Mouse (Mus musculus): ENCODE results near the gene Tent4a.
"Not testable (repeated sequence)": the region's sequence is repeated elsewhere in the genome, so short reads cannot be mapped to it uniquely, and the experiment has no call there.

The Tent4a gene

DNA sequence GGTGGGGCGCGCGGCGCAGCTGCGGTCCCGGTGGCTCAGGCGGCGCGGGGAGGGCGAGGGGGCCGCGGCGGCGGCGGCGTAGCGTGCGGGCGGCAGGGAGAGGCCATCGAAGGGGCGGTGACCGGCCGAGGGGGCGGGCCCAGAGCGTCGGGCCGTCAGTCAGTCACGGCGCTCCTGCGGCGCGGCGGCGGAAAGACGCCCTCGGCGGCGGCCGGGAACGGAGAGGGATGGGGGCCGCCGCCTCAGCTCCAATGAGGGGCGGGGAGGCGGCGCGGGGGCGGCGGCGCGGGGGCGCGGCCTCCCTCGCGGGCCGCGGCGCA is at the start of gene Tent4a:
Gene Tent4a, minus strand, starts transcription at position 284 of the 320 bp plus-strand sequence.
- no peak for DNase-seq (ENCODE audit: low spot score)

DNA sequence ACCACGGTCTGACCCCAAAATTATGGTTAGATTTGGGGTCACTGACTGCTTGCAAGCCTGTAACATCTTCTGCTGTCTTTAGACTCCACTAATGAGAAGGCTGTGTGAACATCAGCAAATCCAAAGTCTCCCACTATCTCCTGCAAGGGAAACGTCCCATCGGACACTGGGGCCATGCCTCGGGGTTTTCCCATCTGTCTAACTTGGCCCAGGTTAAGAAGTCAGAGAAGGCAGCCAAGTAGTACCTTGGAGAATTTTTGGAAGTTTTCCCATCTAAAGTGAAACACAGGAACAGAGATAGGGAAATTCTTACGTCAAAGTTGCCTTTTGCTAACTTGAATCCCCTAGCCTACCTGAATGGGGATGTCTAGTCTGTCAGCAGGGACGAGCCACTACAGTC is 49.2 kb upstream of the Tent4a start:
- no peak for DNase-seq (ENCODE audit: low spot score)

DNA sequence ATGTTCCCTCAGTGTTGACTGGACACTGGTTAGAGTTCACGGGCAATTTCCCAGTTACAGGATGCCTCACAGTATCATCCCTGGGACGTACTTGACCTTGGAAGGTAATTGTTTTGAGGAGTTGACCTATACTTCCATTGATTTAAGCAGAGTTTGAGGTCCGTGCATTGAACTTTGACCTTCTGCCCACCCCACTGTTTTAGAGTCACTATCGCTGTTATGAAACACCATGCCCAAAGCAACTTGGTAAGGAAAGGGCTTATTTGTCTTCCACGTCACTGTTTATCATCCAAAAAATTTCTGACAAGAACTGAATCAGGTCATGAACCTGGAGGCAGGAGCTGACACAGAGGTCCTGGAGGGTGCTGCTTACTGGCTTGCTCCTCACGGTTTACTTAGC is 48.0 kb upstream of the Tent4a start:
- DNase-seq (ENCODE audit: low spot score), result no peak

DNA sequence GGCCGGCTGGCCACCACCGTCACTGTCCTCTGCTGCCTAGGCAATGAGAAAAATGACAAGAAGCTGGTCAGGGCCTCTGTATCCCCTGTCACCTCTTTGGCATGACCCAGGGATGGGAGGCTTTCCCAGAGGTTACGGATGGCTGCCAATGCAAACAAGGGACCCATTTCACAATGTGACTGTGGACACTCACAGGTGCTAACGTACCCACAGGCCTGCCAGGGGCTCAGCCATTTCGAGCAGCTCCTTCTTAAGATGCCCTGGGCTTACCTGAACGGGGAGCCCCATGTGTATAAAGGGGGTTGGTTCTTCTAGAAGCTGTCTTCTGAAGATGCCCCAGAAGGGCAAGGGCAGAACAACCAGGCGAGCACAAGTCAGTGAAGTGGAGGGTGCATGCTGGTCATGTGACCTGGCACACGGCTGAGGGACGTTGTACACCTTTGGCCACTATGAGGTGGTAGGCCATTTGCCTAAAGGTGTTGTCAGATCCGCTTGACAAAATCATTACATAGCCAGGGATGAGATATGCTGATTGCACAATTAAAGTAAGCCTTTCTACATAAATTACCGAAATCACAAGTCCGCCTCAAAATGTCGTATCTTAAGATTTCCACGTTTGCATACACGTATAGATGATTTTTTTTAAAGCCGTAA is 42.9 kb upstream of the Tent4a start:
- DNase-seq (ENCODE audit: low spot score), result no peak

DNA sequence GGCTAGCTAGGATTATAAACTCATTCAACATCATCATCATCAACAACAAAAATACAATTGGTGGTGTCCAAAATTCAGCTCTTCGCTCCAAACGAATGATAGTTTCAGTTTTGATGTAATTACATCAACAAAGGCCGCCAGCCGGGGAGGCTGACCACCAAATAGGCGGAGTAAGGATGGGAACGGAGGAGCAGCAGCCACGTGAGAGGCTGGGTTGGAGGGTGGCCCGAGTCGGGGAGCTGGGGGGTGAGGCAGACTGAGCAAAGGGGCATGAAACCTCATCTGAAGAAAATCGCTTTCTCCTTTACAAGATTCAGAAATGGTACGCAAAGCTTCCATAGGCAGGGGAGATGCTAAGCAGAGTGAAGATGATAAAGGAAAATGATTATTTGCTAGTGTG is 42.3 kb upstream of the Tent4a start:
- DNase-seq (ENCODE audit: low spot score), result peak; percentile 27

DNA sequence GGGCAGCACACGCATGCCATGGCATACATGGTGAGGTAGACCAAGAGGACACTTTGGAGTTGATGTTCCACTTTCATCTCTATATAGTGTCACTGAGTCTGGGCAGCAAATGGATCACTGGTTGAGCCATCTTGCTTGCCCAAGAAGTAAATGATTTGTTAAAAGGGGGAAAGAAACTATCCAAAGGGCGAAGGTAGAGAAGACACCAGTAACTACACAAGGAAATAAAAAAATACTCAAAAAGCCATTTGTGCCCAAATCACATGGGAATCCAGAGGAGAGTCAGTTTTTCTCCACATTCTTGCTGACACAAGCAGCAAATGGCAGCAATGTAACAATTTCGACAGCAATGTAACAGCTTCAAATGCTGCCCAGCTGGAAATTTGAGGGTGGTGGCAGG is 38.2 kb upstream of the Tent4a start:
- DNase-seq (ENCODE audit: low spot score), result no peak

DNA sequence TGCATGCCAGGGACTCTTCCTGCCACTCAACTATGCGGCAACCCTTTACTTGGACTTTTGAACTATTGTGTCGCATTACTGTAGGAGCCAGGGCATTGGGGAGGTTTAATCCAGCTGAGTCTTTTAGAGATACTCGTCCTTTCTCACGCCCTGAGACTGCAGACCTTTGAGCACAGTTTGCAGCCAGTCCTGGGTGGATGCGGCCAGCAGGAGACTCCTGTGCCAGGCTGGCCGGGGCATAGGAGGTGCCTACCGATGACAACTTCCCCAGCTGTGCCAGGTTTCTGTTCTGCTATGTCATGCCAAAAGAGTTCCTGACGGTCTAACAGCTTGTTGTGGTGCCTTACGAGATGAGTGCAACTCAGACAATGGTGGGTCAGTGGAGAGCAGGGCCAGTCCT is 34.8 kb upstream of the Tent4a start:
- DNase-seq (ENCODE audit: low spot score), result no peak

DNA sequence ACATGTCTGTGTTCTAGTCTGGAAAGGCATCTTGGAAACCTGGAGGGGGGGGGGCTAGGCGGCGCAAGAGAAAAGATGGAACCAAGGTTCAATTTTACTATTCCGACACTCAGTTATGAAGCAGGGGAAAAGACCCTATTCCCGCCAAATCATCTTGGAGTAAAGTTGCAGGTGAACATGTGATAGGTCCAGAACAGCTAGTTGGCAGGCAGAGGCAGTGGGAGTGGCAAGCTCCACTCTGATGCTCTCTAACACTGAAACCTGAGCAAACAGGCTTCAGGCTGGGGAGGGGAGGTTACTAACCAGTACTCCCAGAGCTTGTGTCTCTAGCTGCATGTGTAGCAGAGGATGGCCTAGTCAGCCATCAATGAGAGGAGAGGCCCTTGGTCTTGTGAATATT is 31.0 kb upstream of the Tent4a start:
- DNase-seq (ENCODE audit: low spot score), result not testable (repeated sequence)

DNA sequence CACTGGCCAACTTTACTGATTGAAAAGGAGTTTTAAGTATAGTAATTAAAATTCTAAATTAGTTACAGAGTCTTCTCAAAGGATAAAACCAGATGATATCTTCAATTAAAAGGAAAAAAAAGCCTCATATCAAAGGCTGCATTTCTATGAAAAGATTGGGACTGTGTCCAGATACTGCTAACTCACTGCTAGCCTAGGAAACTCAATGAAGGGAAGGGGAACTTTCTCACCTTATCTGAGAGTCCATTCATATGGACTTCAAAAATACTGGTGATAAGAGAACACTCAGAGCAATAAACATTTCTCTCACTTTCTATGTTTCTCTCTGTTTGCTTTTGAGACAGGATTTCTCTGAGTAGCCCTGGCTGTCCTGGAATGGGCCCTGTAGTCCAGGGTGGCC is 30.2 kb upstream of the Tent4a start:
- DNase-seq (ENCODE audit: low spot score), result no peak

DNA sequence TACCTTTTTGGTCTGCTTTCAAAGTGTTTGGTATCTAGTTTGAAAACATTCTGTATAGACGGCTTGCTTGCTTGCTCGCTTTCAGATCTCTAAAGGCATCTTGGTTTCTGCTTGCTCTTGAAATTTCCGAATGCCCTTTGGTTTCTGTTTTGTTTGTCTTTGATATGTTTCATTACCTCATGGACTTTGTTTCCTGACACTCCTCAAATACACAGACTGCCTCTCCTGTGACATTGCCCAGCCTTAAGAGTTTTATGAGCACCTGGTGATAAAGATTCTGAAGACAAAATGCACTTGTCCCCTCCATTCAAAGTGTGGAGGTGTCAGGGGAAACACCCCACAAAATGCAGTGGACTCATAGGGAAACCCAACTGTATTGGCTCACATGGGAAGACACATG is 29.5 kb upstream of the Tent4a start:
- DNase-seq (ENCODE audit: low spot score), result no peak

DNA sequence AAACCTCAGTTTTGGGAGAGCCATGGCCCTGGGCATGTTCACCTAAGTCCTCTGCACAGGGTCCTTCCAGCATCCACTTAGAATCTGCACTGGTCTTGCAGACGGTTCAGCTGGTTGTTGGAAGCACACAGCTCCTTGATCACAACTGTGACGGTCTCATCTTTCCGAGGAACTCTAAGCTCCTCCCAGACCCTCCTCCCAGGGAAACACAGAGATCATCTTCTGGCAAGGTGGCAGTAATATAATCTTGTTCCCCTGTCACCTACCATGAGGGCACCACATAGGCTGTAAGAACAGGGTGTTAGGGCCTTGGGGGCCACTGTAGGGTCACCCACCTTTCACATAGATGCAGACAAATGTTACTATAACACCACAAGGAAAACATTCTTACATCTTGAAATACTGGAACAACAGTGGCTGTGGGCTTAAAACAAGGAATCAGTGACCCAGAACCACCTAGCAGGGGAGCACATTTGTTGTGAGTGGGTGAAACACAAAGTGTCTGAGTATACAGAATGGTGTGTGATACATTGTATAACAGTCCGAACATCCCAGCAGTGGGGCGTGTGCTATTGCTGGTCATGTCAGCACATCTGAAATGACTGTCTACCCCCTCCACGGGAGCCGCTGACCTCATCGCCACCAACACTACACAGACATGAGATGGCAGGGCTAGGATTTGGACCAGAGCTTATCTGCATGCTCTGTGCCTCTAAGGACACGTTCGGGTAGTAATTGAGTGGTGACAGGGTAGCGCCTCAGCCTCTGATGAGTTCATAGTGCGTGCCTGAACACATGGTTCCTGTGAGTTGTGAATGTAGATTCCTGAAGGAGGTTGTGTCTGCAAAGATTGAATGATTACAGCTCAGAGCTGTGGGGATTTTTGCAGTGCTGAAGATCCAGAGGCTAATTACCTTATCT is 28.5 kb upstream of the Tent4a start:
- DNase-seq (ENCODE audit: low spot score), result no peak

DNA sequence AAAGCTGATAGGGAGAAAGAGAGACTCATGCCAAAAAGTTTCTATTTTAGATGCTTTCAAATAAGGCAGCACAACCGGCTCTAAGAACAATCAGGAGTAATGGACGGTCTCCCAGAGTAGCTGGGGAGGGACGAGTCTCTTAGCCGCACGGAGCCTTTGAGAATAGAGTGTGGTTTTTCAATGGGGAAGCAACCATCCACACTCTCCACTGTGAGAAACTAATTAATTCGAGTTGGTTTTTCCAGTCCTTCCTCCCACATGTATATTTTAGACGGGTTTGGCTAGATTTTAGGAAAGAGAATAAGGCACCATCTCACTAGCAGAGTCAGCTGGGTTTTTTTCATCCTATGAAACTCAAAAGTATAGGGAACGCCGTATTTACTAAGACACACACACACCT is 27.6 kb upstream of the Tent4a start:
- no peak for DNase-seq (ENCODE audit: low spot score)

DNA sequence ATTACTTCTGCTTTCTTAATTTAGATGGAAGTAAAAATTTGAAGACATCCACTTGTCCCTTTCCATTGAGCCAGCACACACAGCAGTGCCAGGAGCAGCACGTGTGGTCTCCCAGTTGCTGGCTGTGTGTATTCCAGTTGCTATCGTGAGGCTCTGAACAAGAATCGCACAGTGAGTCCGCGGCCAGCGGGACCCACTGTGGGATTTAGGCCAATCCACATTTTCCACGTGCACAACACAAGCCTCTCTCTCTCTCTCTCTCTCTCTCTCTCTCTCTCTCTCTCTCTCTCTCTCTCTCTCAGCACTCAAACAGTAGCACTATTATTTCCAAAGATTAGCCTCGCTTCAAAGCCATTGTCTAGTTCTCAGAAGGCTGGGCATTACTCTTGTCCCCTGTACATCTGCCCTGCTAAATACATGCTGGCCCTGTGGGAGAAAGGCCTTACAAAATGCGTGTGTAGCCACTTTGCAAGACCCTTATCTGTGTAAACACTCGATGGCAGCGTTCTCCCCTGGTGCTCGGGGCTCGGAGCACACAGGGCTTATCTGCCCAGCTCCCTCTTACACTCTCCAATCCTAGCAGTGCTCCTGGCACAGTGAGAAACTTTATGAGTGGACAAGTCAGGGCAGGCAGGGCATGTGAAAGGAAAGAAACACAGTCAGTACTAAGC is 25.0 kb upstream of the Tent4a start:
- DNase-seq (ENCODE audit: low spot score), result peak; percentile 49

DNA sequence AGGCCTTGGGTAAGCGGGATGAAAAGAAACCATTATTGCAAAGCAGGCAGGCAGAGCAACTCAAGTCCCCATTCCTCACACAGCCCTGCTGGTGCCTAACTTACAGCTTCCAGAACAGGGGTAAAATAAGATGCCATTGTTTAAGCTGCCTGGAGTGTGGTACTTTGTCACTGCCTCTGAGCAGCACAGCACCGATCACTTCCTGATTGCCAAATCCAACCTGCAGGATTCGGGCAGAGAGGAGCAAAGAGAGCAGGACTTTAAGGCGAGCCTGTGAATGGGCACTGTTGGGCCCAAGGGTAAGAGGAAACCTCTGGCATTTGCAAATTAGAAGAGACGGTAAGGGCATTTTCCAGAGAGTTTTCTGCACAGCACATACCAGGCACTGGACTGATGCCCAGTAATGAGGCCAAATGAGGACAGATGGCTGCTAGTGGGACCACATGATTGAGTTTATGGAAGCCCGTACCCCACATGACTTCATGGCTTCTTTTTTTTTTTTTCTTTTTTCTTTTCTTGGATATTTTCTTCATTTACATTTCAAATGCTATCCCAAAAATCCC is 23.8 kb upstream of the Tent4a start:
- DNase-seq (ENCODE audit: low spot score), result no peak

DNA sequence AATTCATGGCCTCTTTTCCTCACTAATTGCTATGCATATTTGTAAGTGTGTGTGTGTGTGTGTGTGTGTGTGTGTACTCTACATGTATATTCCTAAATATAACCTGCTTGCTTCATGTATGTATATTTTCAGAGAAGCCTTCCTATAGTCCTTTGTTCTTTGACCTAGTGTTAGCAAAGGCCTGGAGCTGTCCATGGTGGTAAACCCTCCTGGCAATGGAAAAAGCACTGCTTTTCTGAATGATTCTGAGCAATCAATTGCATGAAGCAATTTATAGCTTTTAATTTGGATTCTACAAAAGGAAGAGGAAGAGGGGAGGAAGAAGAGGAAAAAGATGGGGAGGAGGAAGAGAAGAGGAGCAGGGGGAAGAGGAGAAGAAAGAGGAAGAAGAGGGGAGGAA is 22.3 kb upstream of the Tent4a start:
- DNase-seq (ENCODE audit: low spot score), result no peak

DNA sequence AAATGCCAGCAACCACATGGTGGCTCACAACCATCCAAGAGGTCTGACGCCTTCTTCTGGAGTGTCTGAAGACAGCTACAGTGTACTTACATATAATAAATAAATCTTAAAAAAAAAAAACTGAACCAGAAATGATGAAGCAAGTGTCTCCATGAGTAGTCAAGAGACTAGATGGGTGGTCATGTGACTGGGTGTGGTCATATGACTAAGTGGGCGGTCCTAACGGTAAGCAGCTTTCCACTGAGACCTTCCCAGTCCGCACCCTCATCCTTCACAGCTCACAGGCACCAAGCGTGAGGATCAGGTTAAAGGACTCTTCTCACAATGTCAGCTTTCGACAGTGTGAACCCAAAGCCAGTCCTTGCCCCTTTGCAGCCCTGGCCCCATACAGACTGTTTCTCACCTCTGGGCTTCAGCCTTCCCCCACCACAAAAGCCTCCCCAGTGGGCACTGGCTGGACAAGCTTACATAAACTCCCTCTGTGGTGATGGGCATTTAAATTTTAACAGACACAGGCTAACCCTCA is 21.6 kb upstream of the Tent4a start:
- DNase-seq (ENCODE audit: low spot score), result no peak

DNA sequence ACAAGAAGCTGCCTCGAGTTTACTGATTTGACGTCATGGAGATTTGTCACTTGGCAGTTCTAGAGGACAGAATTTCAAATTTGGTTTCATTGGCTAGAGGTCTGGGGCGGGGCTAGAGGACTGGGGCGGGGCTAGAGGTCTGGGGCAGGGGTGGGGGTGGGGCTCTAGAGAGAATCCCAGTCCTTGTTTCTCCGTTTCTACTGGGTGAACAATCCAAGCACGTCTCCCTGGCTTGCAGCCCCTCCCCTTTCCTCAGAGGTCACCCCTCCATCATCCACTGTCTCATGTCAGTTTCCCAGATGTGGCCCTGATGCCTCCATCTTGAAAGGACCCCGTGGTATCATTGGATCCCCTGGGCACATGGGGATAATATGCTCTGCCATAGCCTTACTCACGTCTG is 20.6 kb upstream of the Tent4a start:
- no peak for DNase-seq (ENCODE audit: low spot score)

DNA sequence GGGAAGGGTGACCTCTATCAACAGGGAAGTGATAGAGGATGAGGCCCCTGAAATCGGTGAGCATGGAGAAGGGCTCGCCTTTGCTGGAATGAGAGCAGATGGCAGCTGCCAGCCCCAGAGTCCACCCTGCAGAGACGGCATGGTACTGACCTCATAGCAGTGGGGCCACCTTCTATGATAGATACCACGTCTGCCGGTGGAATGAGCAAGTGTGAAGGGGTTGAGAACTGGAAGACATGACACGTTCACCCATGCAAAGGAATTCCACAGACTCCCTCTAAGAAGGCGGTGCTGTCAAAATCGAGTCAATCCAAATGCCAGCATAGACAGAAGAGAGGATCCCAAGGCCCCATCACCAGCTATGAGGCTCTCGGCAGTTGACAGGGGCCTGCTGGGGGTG is 19.8 kb upstream of the Tent4a start:
- no peak for DNase-seq (ENCODE audit: low spot score)

DNA sequence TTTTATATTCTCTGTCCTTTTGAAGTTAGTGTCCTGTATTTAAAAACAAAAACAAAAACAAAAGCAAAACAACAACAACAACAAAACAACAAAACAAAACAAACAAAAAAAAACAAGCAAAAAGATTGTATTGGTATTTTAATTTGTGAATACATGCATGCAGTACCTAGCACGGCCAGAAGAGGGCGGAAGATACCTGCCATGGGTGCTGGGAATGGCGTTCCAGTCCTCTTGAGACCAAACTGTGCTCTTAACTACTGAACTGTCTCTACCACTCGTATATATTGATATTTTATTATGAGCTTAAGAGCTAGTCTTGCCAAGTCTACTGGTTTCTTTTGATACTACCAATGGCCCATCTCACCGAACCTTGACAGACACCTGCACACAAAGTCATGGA is 18.6 kb upstream of the Tent4a start:
- DNase-seq (ENCODE audit: low spot score), result no peak

DNA sequence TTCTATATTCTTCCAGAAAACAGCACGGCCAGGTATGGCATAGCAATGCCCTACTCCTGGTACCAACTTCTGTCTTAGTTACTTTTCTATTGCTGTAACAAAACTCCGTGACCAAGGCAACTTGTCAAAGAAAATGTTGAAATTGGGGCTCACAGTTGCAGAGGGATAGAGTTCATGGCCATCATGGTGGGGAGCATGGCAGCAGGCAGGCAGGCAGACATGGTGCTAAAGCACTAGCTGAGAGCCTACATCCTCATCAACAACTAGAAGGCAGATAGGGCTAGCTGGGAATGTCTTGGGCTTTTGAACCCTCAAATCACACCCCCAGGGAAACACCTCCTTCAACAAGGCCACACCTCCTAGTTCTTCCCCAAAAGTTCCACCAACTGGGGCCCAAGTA is 16.4 kb upstream of the Tent4a start:
- DNase-seq (ENCODE audit: low spot score), result no peak

DNA sequence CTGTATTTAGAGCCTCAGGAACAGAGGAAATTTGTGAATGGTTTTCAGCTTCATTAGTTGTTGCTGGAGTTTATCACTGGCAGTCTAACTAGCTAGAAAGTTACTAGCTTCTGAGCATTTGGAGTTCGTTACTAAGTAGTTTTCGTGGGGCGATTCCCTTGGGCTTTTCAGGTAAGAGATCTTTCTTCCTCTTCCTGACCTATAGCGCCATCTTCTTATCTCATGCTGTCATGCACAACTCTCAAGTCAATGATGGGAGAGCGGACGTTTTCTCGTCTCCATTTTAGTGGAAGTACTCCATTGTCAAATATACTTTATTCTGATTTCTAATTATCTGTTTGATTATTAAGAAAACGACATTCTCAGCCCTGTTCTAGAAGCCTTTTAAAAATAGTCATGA is 15.6 kb upstream of the Tent4a start:
- no peak for DNase-seq (ENCODE audit: low spot score)

DNA sequence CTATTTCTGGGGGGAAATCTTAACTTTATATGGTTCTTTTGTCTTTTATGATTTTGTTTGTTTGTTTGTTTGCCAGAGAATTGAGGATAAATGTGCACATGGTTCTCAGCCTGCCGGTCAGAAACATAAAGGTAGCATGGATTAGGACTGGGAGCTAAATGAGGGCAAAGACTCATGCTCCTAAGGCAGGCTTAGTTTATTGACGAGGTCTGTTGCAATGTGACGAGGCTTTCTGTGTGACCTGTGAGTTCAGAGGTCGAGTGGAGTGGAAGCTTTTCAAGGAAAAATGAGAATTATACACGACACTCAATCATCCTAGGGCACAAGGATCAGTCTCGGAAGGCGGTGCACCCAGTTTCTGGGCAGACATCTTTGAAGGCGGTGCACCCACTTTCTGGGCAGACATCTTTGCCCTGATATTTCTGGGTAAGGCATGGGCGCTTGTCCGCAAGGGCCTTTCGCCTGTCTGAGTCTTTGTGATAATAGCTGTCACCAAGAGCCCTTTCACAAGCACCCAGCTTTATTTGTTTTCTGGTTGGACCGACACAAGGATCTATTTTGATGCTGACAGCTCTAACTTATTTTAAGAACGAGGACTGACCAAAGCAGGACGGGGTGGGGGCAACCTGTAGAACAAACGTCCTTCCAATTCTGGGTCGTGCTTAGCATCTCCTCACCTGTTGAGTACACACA is 13.2 kb upstream of the Tent4a start:
- DNase-seq (ENCODE audit: low spot score), result no peak

Data from layer of hippocampus, adult 11-12 months (tissue).